Mouse (Mus musculus): ENCODE measurements around the gene Thbs2.

- TF ChIP-seq CTCF (IDR thresholded peaks at IDR 0.05; ENCODE audit: low read depth, low read length), result no peak
- no peak for TF ChIP-seq GATA1 (IDR thresholded peaks at IDR 0.05; ENCODE audit: borderline replicate concordance, low read length)
- no peak for TF ChIP-seq TAL1 (conservative IDR thresholded peaks at IDR 0.05; ENCODE audit: low read depth, low read length)
Observed at GRCm38 (mm10) chr17:14681047-14681446, 13.0 kb downstream of the Thbs2 start.
